Mouse (Mus musculus) adipocyte (in vitro differentiated cells): Measurements from ENCODE around the gene Rabgef1.

Source experiments
- DNase-seq: peaks from one replicate; pipeline ENCODE4 v3.0.0-alpha.2; 2016; ENCODE audit warnings: low spot score

Gene Rabgef1

GRCm38 (mm10) chr5:130171423-130171954 is at the start of gene Rabgef1:
Gene Rabgef1 (plus strand): TSS chr5:130171798.
- DNase-seq: peak; percentile 97

- no peak for DNase-seq
Measured at GRCm38 (mm10) chr5:130122355-130122754, 49.2 kb upstream of the Rabgef1 start.

GRCm38 (mm10) chr5:130124271-130124670 is 47.3 kb upstream of the Rabgef1 start:
- DNase-seq: no peak

GRCm38 (mm10) chr5:130128686-130129523 is 42.7 kb upstream of the Rabgef1 start:
- peak; percentile 58 for DNase-seq

- no peak for DNase-seq
Measured at GRCm38 (mm10) chr5:130129524-130129793, 42.1 kb upstream of the Rabgef1 start.

- no peak for DNase-seq
Measured at GRCm38 (mm10) chr5:130136597-130136996, 35.0 kb upstream of the Rabgef1 start.

GRCm38 (mm10) chr5:130139393-130139792 is 32.2 kb upstream of the Rabgef1 start:
- peak; percentile 97 for DNase-seq

GRCm38 (mm10) chr5:130141138-130141537 is 30.5 kb upstream of the Rabgef1 start:
- peak; percentile 69 for DNase-seq

- DNase-seq: no peak
Measured at GRCm38 (mm10) chr5:130142041-130142440, 29.6 kb upstream of the Rabgef1 start.

- DNase-seq: no peak
Measured at GRCm38 (mm10) chr5:130143101-130143500, 28.5 kb upstream of the Rabgef1 start.

- no peak for DNase-seq
Measured at GRCm38 (mm10) chr5:130143977-130144333, 27.6 kb upstream of the Rabgef1 start.

- peak; percentile 99 for DNase-seq
Measured at GRCm38 (mm10) chr5:130144334-130145312, 27.0 kb upstream of the Rabgef1 start, which contains the start of gene Kctd7. Gene Kctd7 (plus strand): TSS chr5:130144861.

GRCm38 (mm10) chr5:130145961-130146360 is 25.6 kb upstream of the Rabgef1 start:
- DNase-seq: peak; percentile 56

- DNase-seq: no peak
Measured at GRCm38 (mm10) chr5:130149726-130150310, 21.8 kb upstream of the Rabgef1 start.

- no peak for DNase-seq
Measured at GRCm38 (mm10) chr5:130154286-130154685, 17.3 kb upstream of the Rabgef1 start.

GRCm38 (mm10) chr5:130158545-130158944 is 13.1 kb upstream of the Rabgef1 start:
- no peak for DNase-seq

- DNase-seq: no peak
Measured at GRCm38 (mm10) chr5:130159761-130160201, 11.8 kb upstream of the Rabgef1 start.

- DNase-seq: peak; percentile 92
Measured at GRCm38 (mm10) chr5:130163670-130164069, 7.9 kb upstream of the Rabgef1 start.

GRCm38 (mm10) chr5:130165213-130165612 is 6.4 kb upstream of the Rabgef1 start:
- no peak for DNase-seq

- DNase-seq: no peak
Measured at GRCm38 (mm10) chr5:130169109-130169508, 2.5 kb upstream of the Rabgef1 start.

- DNase-seq: no peak
Measured at GRCm38 (mm10) chr5:130170666-130171422, 754 bp upstream of the Rabgef1 start.
